Comparison of ENCODE assay signal across 8 mouse cellular contexts in the genomic region with DNA sequence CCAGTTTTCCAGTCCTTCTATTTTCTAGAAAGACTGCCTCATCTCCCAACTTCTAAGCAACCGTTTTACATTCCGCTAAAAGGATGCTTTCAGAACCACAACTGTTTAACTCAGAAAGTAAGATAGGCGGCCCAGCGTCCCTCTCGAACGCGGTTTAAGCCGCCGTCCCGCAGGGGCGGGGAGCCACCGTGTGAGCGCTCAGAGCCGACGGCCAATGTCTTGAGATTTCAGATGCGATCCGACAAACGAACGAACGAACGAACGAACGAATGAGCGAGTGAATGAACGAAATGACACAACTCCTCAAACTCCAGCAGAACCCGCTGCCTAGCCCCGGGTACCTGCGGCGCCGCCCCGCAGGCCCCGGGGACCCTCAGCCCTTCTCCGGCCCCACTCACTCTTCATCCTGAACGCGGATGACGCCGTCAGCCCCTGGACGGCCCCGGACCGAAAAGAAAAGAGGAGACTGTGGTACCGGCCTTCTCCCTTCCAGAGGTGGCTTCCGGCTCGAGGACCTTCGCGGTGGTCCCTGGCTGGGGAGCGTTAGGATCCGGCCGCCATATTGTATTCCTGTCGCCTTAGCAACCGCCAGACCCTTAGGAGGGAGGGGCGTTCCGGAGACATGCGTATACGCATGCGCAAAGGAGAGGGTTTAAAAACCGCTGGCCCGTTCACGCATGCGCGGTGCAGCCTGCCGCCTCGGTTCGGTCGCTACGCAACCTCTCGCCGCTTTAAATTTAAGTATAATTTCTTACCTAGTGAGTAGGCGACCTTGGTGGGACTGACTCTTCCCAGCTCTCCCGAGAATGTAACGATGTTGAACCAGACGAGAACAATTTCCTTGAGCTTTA. TPM values are rescaled to one million over a fixed set of nuclear protein-coding genes. Genes with fewer than 3 reads are reported as not detected.
A peak's percentile ranks its signal among the peaks of the same experiment; 100 is the strongest.
DNase-seq lines count a peak whose midpoint lies in the region; ATAC-seq lines count a peak whose summit lies in the region.

A gene (minus strand): TSS at position 592 of the 851 bp plus-strand sequence.

- no peak within 1 kb of the TSS for H3K27ac ChIP-seq in heart, embryonic 14.5 days (replicated peaks in 1 of 2; ENCODE audit: control insufficient read depth in 1 of 2, insufficient read depth in 1 of 2, low read depth in 2 of 2, low read length in 2 of 2)
- H3K27ac ChIP-seq in liver, embryonic 13.5 days = no peak within 1 kb of the TSS
- no peak within 1 kb of the TSS; the same call in 1 of the 2 replicates for H3K27ac ChIP-seq in stomach, embryonic 16.5 days (ENCODE audit: low read length)

- peak; percentile 61 for ATAC-seq in erythroid progenitor cell, adult 5-6 weeks (replicated peaks; ENCODE audit: low FRiP score, poor library complexity, severe bottlenecking)
- ATAC-seq in heart, embryonic 14.5 days (ENCODE audit: insufficient number of reproducible peaks, insufficient read depth, low FRiP score, low read depth) = peak; percentile 33; the same call in 1 of the 2 replicates
- ATAC-seq in liver, embryonic 13.5 days (ENCODE audit: low read depth) = peak; percentile 27; the same call in 1 of the 2 replicates
- ATAC-seq in stomach, embryonic 16.5 days (ENCODE audit: insufficient read depth, low FRiP score) = peak; percentile 55; the same call in 1 of the 2 replicates

- WGBS in heart, embryonic 14.5 days = under 1% methylated on average over 71 of the region's 71 CpGs
- WGBS in liver, embryonic 13.5 days (ENCODE audit: insufficient replicate concordance) = under 1% methylated on average over 71 of the region's 71 CpGs
- under 1% methylated on average over 71 of the region's 71 CpGs for whole genome bisulfite sequencing in stomach, embryonic 16.5 days

- no peaks in the 10 kb centered on the region for H3K9me3 ChIP-seq in heart, embryonic 14.5 days (ENCODE audit: control insufficient read depth, low read length)
- no peaks in the 10 kb centered on the region for H3K9me3 ChIP-seq in liver, embryonic 13.5 days (replicated peaks)
- H3K9me3 ChIP-seq in stomach, embryonic 16.5 days (replicated peaks; ENCODE audit: control insufficient read depth, low read length) = no peaks in the 10 kb centered on the region

- no peaks in the 10 kb centered on the region for H3K27me3 ChIP-seq in heart, embryonic 14.5 days (ENCODE audit: control insufficient read depth, insufficient read depth, low read length)
- H3K27me3 ChIP-seq in liver, embryonic 13.5 days = peaks cover 5% of the 10 kb centered on the region
- H3K27me3 ChIP-seq in stomach, embryonic 16.5 days (ENCODE audit: control insufficient read depth, insufficient read depth, low read length) = no peaks in the 10 kb centered on the region

- H3K36me3 ChIP-seq in heart, embryonic 14.5 days (ENCODE audit: control insufficient read depth, insufficient read depth, low read length) = no peaks in the 10 kb centered on the region
- H3K36me3 ChIP-seq in liver, embryonic 13.5 days = no peaks in the 10 kb centered on the region
- H3K36me3 ChIP-seq in stomach, embryonic 16.5 days (ENCODE audit: control insufficient read depth, insufficient read depth, low read length) = no peaks in the 10 kb centered on the region

- H3K4me2 ChIP-seq in heart, embryonic 14.5 days (ENCODE audit: low read length) = peak within 1 kb of the TSS; percentile 71
- peak within 1 kb of the TSS; percentile 85 for H3K4me2 ChIP-seq in liver, embryonic 13.5 days
- peak within 1 kb of the TSS; percentile 63 for H3K4me2 ChIP-seq in stomach, embryonic 16.5 days (ENCODE audit: low read depth, low read length)

- peak; percentile 94 for DNase-seq in CD4-positive helper T cell, adult 2 months (ENCODE audit: low read depth, low spot score)
- DNase-seq in brain, embryonic 18.5 days (ENCODE audit: low read depth, low spot score) = peak; percentile 85
- peak; percentile 96 for DNase-seq in kidney, postnatal 14 days
- DNase-seq in liver, embryonic 13.5 days = peak; percentile 90
- DNase-seq in neural tube, embryonic 10.5 days (ENCODE audit: extremely low spot score, low spot score) = peak; percentile 98

- H3K9ac ChIP-seq in heart, embryonic 14.5 days (ENCODE audit: low read length) = peak within 1 kb of the TSS; percentile 67
- H3K9ac ChIP-seq in liver, embryonic 13.5 days = peak within 1 kb of the TSS; percentile 70
- H3K9ac ChIP-seq in stomach, embryonic 16.5 days (ENCODE audit: low read length) = peak within 1 kb of the TSS; percentile 79

- H3K4me1 ChIP-seq in heart, embryonic 14.5 days (ENCODE audit: control insufficient read depth in 2 of 2, insufficient read depth in 2 of 2, low read length in 2 of 2) = peaks cover 8 to 17% of the 10 kb centered on the region in 2 experiments
- H3K4me1 ChIP-seq in liver, embryonic 13.5 days (replicated peaks) = peaks cover 34% of the 10 kb centered on the region
- H3K4me1 ChIP-seq in stomach, embryonic 16.5 days (ENCODE audit: control insufficient read depth, insufficient read depth, low read length) = peaks cover 17% of the 10 kb centered on the region

- peak within 1 kb of the TSS; percentile 76 to 89 for H3K4me3 ChIP-seq in heart, embryonic 14.5 days (ENCODE audit: control insufficient read depth in 1 of 2, insufficient read depth in 1 of 2, low read depth in 1 of 2, low read length in 2 of 2)
- H3K4me3 ChIP-seq in liver, embryonic 13.5 days (replicated peaks) = peak within 1 kb of the TSS; percentile 80
- peak within 1 kb of the TSS; percentile 88 for H3K4me3 ChIP-seq in stomach, embryonic 16.5 days (replicated peaks; ENCODE audit: low read length)

RNA-seq across cellular contexts. Expression of the gene that starts here (rescaled TPM):
- total RNA-seq in erythroid progenitor cell, adult 5-6 weeks (2015; ENCODE audit: low replicate concordance) = not detected in 2 replicates
- 0.26 TPM in 1 of 2 replicates, not detected in the other for total RNA-seq in erythroid progenitor cell, adult 5-6 weeks (2017; ENCODE audit: low replicate concordance)
- polyA plus RNA-seq in heart, embryonic 14.5 days (2014; fragmentation: Nextera tagmentation; extraction: Ambion mirVana) = 3.5 and 4.7 TPM in 2 replicates
- 0.33 and 0.46 TPM in 2 replicates for polyA plus RNA-seq in liver, embryonic 13.5 days (2015; fragmentation: Nextera tagmentation; extraction: Ambion mirVana)
- 2.2 and 2.9 TPM in 2 replicates for polyA plus RNA-seq in stomach, embryonic 16.5 days (2015; fragmentation: Nextera tagmentation; extraction: Ambion mirVana)

Comparison
In these comparisons a context has a peak if more than half of its experiments do, and no peak if none do; other contexts are left out.
1. Peak in ATAC-seq in erythroid progenitor cell, adult 5-6 weeks; RNA of the gene not detected or under 1 TPM.
2. Peak in DNase-seq, ATAC-seq, H3K4me3 ChIP-seq, H3K9ac ChIP-seq and H3K4me2 ChIP-seq in liver, embryonic 13.5 days; RNA of the gene not detected or under 1 TPM.